Mouse (Mus musculus): ENCODE data around the gene Wfs1.

DNA sequence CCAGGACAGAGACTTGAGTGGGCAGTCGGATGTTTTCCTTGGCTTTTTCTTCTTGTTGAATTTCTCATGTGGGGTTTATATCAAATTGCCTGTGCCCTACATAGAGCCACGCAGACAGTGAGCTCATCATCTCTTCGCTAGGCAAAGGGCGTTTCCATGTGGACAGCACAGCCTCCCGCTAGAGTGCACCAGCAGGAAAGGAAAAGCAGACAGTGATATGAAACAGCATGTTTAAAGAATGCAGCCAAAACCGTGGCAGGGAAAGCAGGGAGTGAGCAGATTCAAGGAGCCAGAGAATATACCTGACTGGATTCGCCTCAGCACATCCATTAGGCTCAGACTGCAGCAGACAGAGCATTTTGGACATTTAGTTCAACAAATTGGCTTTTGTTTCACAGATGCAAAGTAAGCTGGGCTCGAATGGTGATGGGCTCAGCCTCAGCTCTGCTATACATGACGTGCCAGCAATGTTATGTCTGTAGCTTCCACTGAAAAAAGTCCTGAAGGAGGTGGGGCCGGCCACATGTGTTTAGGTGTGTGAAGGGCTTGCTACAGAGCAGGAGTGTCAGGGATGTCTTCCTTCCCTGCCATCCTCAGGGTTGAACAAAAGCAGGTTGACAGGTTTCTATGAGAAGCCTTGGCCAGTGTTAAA, 21.8 kb upstream of the Wfs1 start:
- TF ChIP-seq CHD2 (IDR thresholded peaks at IDR 0.05; ENCODE audit: low read depth, low read length): no peak
- no peak for TF ChIP-seq MAFK (IDR thresholded peaks at IDR 0.05; ENCODE audit: insufficient read depth, low read depth, low read length)
- TF ChIP-seq ZC3H11A (IDR thresholded peaks at IDR 0.05; ENCODE audit: borderline replicate concordance, low read depth, low read length): no peak
- TF ChIP-seq HCFC1 (IDR thresholded peaks at IDR 0.05; ENCODE audit: borderline replicate concordance, insufficient read depth, low read length): no peak
